Mouse (Mus musculus) mature B cell (primary cell): ENCODE data around the gene Nek5.

ENCODE experiments used
- in situ Hi-C: fragments of 300-500 bp; cut with MboI; formaldehyde crosslinking; loops from 2 replicates; pipeline ENCODE4 v1.14.3; 2019

Gene Nek5

DNA sequence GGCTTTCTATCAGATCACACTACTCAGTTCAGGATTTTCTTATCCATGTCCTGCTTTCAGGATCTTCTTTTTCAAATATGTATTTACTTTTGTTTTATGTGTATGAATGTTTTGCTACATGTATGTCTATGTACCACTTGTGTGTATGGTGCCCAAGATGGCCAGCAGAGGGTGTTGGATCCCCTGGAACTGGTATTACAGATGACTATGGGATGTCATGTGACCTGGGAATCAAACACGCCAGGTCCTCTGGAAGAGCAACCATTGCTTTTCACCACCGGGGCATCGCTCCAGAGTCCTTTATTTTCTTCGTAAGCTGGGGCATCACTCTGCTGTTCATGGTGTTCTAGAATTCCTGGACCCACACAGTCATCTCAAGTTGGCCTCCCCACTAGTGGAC lies 35.6 kb downstream of the Nek5 start:
- in situ Hi-C loops = no loop called here

DNA sequence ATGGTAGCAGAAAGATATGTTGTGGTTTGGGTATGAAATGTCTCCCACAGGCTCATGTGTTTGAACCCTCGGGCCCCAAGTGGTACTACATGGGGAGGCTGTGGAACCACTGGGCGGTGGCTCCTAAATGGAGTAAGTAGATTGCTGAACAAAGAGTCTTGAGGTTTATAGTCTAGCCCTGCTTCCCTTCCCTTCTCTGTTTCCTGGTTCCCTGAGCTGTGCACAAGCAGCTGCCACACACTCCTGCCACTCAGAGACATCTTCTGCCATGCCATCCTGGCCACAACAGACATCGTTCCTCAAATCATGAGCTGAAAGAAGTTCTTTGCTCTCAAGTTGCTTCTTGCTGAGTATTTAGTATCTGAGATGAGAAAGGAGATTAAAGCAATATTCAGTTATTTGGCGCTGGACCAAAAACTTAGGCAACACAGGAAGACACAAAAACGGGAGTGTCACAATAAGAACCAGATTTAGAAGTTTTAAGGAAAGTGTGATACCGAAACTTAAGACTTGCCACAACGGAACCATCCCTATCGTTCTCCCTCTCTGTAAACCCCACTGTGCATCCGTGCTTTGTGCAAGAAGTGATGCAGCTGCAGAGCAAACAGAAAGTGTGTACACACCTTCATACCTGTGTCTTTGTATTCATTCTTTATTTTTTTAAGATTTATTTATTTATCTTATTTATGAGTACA lies 45.4 kb downstream of the Nek5 start:
- in situ Hi-C loops = no loop called here

DNA sequence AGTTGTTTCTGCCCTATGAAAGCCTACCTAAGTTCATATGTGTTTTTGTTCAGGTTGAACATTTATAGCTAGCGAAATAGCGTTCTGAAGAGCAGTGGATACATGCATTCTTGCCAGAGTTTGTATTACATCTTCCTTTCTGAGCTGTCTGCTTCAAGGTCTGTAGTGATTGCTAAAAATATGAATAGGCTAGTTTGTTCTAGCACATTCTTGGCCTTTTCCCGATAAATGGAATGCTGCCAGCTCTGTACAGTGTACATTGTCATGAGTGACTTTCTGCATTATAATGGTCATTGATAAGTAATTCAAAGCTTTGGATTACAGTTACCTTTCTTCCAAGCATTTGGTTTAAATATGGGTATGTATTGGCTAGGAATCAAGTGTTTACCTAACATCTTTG lies 63.7 kb downstream of the Nek5 start:
- in situ Hi-C loops = no loop called here

DNA sequence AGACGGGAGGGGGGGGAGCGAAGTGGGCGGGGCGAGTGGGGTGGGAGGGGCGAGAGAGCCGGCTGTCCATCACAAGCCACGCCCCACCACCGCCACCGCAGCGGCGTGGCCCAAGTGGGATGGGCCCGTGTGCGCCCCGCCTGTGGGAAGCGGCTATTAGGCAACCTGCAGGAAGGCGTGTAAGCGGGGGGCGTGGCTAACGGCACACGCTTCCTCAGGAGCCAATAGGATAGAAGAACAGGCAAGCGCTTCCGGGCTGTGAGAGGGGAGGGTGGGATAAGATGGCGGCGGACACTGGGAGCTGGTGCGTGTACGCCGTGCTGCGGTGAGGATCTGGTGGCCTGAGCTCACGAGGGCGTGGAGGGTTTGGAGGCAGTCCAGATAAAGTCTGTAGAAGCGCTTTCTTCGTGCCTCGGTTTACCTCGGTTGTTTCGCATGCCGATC lies 64.4 kb downstream of the Nek5 start, which contains the start of gene Alg11:
Gene Alg11, plus strand, starts transcription at position 276 of the 444 bp plus-strand sequence.
- in situ Hi-C loops = no loop called here

DNA sequence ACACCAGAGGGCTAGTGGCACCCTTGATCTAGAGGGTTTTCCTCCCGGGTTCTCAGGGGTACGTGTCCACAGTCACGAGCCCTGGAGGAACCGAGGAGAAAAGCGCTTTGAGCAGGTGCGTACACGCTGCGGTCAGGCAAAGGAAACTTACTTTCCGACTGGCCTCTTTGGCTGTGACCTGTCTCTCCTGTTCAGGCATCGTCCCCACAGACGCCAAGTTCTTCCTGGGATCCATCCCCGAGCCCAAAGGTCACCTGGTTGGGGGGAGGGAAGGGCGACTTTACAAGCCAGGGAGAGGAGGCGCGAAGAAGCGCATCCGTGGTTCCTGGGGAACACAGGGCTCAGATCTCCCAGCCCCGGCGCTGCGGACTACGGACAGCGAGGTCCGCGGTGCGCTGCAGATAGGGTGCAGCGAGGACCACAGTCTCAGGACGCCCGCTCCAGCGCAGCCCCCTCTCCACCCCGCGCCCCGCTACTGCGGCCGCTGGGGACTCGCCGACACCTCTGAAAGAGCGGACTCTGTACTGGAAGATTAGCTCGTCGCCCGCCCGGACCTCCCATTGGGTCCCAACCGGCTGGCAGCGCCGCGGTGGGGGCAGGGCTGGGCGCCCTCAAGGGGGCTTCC lies 64.9 kb downstream of the Nek5 start, which contains the start of gene Atp7b:
Gene Atp7b, minus strand, starts transcription at position 485 of the 625 bp plus-strand sequence.
- in situ Hi-C loops = no loop called here

DNA sequence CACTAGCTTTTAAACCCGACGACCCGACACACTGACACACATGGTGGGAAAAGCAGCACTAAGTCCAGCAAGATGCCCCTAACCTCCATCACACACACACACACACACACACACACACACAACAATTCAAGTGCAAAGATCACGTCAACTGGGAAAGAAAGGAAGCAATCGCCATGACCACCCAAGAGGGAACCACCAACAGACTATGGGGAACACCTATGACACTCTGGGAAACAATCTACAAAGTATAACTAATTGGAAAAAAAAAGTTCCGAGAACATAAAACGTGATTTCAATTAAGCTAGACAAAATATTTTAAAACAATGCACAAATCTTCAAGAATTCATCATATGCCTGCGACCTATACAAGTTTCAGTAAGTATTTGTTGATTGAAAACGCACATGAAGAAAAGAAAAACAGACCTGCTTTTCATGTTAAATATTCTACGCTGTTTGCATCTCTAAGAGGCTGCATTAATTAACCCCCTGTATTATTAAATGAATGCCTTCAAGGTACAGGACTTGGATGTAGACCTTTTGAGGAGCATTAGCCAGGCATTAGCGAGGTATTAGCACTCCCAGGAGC lies 65.6 kb downstream of the Nek5 start:
- in situ Hi-C loops = no loop called here

DNA sequence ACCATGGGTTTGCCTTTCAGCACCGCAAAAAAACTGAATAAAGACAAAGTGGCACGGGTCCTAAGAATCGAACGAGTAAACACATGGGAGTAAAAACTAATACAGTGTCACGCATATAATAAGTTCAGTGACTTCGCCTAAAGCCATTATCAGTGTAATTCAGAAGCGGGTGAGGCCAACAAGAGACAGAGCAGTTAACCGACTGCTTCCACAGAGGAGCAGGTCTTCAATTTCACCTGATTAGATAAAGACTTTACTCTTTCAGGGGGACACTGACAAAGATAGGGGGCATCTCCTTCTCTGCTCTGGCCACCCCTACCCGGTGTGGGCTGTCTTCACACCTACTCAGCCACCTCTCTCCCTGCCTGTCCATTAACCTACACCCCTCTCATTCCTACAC lies 66.5 kb downstream of the Nek5 start:
- in situ Hi-C loops = no loop called here

DNA sequence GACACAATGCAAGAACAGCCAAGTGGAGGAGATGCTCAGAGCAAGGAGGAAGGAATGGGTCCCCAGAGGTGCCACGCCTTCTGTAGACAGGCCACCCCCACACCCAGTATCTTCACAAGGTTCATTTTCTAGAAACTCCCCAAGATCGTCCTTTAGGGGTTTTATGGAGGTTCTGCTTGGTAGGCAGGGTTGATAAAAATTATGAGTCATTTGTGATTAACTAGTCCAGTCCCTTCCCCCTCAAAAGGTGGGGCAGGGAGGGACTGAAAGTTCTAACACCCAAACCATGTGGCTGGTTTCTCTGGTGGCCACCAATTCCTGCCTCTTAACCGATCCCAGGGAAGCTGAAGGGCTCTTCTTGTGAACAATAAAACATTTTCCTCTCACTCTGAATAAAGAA lies 68.0 kb downstream of the Nek5 start:
- in situ Hi-C loops = no loop called here

DNA sequence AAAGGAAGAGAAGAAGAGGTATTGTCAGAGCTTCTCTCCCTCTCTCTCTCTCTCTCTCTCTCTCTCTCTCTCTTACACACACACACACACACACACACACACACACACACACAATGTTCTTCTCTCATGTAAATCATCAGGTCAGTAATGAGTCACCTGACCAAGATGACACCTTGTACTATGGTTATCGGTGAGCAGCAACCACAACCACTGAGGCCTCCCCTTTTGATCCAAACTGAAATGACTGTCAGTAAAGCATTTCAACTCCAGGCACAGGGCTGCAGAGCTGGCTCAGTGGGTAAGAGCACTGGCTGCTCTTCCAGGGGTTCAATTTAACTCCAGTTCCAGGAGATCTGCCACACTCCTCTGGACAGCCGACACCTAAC lies 69.4 kb downstream of the Nek5 start:
- in situ Hi-C loops = no loop called here

DNA sequence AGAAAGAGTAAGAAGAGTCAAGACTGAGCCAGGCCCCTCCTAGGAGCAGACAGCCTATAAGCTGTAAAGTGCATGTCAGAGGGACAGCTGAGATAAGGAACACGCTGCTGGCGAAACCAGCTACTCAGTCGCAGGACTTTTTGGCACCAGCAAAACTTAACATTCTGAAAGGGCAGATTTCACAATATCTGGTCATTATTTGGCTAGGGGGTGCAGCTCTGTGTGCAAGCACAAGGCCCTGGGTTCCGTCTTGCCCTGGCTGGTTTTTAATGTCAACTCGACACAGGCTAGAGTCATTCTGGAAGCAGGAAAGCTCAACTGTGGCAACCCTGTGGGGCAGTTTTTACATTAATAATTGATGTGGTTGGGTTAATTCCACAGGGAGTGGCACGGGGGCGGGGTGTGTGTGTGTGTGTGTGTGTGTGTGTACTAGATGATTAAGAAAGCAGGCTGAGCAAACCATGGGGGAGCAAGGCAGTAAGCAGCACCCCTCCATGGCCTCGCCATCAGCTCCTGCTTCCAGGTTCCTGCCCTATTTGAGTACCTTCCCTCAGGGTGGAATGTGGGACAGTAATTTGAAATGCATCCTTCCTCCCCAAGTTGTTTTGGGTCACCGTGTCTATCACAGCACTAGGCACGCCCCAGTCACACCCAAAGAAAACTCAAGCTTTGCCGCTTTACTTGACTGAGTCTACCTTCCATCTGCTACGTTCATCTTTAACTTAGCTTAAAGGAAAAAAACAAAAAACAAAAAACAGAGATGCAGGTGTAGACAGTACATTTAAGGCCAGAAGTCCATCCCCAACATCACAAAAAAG lies 70.0 kb downstream of the Nek5 start:
- in situ Hi-C loops = no loop called here

DNA sequence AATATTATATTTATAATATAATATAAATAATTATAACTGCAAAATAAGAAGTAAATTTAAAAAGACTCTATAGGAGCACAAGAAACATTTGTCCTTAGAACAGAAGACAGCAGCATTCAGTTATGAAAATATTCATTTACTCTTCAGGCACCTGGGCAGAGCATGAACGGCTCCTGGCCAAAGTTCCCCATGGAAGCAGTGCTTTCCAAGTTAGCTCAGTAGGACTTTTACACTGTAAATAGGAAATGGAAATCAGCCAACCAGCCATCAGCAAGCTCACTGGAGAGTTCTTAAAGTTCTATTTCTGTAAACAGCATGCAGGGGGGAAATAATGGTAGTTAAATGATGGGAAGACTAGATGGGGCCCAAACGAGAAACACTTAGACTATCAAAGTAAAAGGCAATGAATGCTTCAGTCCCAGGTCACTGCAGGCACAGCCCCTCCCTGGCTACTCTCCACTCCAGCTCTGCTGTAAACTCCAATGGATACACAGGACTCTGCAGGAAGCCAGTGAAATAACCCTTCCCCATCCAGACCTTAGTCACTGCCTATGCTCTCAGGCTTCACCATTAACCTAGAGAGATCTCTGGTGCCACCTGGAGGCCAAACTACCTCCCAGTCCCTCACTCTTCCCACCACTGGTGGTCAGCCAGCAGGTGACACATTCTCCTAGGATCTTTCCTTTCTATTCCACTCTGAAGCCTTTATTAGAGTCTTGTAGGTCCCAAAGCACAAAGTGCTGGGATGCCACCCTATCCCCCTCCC lies 77.0 kb downstream of the Nek5 start:
- in situ Hi-C loops = no loop called here

DNA sequence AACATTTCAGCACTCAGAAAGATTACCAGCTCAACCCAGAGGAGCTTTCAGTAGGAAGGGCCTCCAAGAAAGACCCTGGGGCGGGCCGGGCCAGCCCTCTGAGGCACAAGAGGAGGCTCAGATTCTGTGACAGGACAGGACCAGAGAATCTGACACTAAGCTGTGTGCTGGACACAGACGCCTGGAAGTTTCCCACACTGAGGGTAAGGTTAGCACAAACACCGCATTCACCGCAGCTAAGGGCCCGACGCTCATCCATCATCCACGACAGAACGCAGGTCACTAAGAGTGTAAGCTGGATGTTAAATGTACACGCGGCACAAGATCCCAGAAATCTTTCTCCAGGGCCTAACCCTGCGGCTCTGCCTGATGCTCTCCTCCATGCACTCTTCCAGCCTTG lies 81.1 kb downstream of the Nek5 start:
- in situ Hi-C loops = no loop called here

DNA sequence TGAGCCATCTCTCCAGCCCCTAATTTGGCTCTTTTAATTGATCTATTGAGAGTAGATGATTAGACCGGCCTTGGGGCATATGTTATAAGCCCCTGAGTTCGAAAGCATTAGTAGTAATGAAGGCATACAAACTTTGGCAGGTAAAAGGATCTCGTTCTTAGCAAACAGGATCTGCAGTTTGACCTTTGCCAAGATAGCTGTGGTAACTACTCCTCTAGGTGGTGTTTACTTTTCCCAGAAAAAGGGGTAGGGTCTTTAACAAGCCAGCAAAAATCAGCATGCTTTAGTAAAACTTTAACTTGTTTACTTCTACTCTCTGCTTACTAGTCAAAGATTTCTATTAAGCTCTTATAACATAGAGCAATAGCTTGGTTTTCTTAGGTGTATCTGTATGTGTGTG lies 82.3 kb downstream of the Nek5 start:
- in situ Hi-C loops = no loop called here

DNA sequence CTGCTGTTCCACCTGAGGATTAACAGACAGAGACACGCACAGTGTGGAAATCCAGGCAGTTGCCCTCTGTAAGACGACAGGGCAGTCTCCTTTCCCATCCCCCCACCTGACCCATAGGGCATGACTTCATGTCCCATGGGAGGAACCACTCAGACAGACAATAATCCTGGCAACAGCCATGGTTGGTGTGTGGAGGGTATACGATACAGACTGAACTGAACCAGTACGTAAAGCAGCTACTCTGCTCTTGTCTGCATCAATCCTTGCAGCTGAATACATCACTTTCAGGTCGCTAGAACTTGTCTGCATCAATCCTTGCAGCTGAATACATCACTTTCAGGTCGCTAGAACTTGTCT lies 84.7 kb downstream of the Nek5 start:
- in situ Hi-C loops = no loop called here

DNA sequence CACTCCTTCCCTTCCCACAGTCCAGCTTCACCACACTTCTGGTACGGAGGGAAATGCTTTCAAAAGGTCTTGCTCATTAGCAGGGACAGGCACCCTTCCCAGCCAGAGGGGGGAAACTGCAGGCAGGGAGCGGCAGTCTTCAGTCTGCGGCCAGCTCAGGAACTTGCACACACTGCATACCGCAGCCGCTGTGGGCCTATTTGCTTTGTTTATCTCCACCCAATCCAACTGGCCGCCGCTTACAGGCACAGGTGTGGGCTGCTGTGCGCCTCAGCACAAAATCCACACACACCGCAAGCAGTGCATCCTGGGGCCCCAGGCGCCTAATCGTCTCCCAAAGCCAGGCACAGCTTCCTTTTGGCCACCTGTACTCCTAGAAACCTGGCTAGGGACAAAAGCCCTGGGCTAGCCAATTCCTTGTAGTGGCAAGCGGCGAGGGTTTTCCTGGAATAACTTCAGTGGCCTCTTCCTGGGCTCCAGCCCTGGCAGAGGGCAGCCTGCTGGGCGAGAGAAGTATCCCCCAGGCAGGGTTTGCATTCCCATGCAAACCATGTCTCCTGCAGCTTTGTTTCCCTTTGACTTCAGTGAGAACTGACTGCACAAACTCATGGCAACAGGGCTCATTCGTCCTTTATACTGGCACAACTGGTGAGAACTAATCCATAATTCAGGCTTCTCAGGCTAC lies 85.2 kb downstream of the Nek5 start:
- in situ Hi-C loops = no loop called here

DNA sequence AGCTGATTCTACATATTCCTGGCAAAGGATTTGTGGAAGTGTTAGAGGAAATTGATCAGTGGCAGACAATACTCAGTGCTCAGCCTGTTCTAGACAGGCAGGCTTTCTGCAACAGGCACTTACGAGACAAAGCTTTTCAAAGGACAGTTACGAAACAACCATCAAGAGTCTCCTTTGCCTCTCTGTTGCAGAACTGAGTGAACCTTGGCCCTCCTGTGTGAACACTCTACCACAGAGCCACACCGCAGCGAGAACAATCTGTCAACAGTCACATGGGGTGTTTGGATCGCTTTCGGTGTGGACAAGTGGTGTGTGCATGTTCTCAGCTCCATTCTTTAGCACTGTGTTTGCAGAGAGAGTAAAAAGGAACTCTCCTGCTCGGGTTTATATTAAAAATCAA lies 87.8 kb downstream of the Nek5 start:
- in situ Hi-C loops = no loop called here

DNA sequence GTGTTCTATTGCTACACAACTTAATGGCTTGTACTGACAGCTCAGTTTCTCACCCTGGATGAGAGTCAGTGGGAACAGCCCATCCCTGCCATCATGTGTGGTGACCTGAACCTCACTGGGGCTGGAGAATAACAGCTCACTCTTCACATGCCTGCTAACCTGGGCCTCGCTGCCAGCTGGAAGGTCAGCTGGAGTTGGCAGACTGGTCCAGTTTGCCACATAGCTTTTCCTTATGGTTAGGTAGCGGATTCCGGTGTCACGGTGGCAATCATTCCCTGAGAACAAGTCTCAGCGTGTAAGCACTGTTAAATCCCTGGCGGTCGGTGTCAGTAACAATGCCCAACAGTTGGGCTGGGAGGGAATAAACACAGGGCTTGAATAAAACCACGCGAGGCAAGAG lies 88.7 kb downstream of the Nek5 start:
- in situ Hi-C loops = no loop called here

DNA sequence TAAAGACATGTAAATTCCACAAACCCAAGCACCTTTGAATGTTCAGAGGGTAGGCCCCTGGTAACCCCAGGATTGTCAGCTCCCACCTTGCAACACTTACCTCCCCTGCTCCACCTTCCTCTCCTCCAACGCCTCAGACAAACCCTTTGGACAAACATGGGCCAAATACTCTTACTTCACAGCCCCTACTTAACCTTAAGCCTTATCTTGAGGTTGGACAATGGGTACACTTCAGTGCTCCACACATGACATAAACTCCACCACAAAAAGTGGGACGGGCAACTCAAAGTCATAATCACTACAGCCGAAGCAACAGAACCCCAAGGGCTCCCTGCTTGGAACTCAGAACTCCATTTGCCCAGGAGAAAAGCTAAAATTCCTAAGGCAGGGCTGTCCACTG lies 93.9 kb downstream of the Nek5 start:
- in situ Hi-C loops = no loop called here

DNA sequence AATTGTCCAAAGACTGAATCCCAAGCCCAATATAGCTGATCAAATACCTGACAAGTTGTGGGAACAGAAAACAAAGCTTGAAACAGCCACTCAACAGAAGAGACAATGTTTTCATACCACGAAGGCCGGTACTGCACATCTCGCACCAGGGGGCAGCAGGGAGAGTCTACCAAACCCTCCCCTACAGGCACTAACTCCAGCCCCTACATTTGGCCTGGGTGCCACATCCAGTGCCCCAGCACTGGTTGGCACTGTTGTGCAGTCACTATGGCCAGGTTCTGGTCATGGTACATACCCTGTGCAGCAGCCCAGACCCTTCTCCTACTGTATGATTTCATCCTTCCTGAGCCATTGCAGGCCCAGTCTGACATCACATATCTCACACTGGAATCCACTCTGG lies 95.9 kb downstream of the Nek5 start:
- in situ Hi-C loops = no loop called here

DNA sequence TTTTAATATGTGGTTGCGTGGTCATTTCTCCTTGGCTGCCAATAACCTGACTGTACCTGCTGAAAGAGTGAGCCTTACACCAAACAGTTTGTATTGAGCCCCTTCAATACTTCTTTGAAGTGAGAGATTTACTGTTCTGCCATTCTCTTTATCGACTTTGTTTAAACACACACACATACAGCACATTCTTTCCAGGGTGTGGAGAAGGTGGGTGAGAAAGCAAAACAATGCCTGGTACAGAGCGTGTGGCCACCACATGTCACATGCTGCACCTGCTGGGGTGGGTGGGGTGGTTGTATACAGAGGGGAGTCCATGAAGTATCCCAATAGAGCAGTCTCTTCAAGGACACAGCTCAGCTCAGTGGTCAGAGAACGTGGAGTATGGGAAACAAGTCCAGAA lies 99.6 kb downstream of the Nek5 start:
- in situ Hi-C loops = no loop called here
